Mouse (Mus musculus) stomach, embryonic 14.5 days (tissue): ENCODE measurements around the gene N4bp2l1. TPM values are rescaled to one million over a fixed set of nuclear protein-coding genes. Genes with fewer than 3 reads are reported as not detected.

Experiments used
- ATAC-seq: fragments of 200-750 bp; cut with Nextera tagmentation; 2 replicates; pipeline ENCODE4 v1.8.0; 2017; ENCODE audit warnings: low read depth, moderate TSS enrichment; ENCODE audit not compliant: insufficient number of reproducible peaks, insufficient read depth, low FRiP score
- H3K27ac ChIP-seq: fragments of 300-500 bp; sonication (generic); 2 replicates; pipeline ENCODE4 v1.5.1; 2014; ENCODE audit warnings: mild to moderate bottlenecking, low read length, moderate library complexity, mixed read lengths
- H3K27me3 ChIP-seq: fragments of 300-500 bp; sonication (generic); 2 replicates; pipeline ENCODE4 v1.6.1; 2014; ENCODE audit warnings: low read length, control low read depth, mixed read lengths; ENCODE audit not compliant: control insufficient read depth, insufficient read depth
- H3K36me3 ChIP-seq: fragments of 300-500 bp; sonication (generic); 2 replicates; pipeline ENCODE4 v1.6.1; 2014; ENCODE audit warnings: mild to moderate bottlenecking, control low read depth, low read length, moderate library complexity, mixed read lengths; ENCODE audit not compliant: control insufficient read depth, insufficient read depth
- H3K4me1 ChIP-seq: fragments of 300-500 bp; sonication (generic); 2 replicates; pipeline ENCODE4 v1.6.1; 2014; ENCODE audit warnings: low read length, control low read depth, mixed read lengths; ENCODE audit not compliant: control insufficient read depth, insufficient read depth
- H3K4me2 ChIP-seq: fragments of 300-500 bp; sonication (generic); replicated peaks from 2 replicates; pipeline ENCODE4 v1.6.1; 2014; ENCODE audit warnings: low read depth, low read length, control low read depth
- H3K4me3 ChIP-seq: fragments of 300-500 bp; sonication (generic); 2 replicates; pipeline ENCODE4 v1.5.1; 2014; ENCODE audit warnings: low read depth, low read length, control low read depth
- H3K9ac ChIP-seq: fragments of 300-500 bp; sonication (generic); replicated peaks from 2 replicates; pipeline ENCODE4 v1.6.1; 2014; ENCODE audit warnings: low read depth, mild to moderate bottlenecking, control low read depth, low read length, moderate library complexity, mixed read lengths
- H3K9me3 ChIP-seq: fragments of 300-500 bp; sonication (generic); 2 replicates; pipeline ENCODE4 v1.6.1; 2016; ENCODE audit warnings: low read depth, low read length, control low read depth; ENCODE audit not compliant: control insufficient read depth
- WGBS: fragments of 180-500 bp; shearing (Covaris S2); extraction: QIAGEN DNeasy Blood & Tissue Kit; methylation state at CpG from one replicate; pipeline ENCODE4 v1.1.7; 2014; 5-methylcytosine and 5-hydroxymethylcytosine counted together
- polyA plus RNA-seq: library from polyadenylated mRNA; unstranded; fragments of >200 nt; fragmentation: Nextera tagmentation; extraction: Ambion mirVana; gene quantifications from 2 replicates; pipeline ENCODE4 v1.2.1, GENCODE M21; 2014

Gene N4bp2l1
- polyA plus RNA-seq, 1 experiment from 2014 or later = 8.3 TPM

DNA sequence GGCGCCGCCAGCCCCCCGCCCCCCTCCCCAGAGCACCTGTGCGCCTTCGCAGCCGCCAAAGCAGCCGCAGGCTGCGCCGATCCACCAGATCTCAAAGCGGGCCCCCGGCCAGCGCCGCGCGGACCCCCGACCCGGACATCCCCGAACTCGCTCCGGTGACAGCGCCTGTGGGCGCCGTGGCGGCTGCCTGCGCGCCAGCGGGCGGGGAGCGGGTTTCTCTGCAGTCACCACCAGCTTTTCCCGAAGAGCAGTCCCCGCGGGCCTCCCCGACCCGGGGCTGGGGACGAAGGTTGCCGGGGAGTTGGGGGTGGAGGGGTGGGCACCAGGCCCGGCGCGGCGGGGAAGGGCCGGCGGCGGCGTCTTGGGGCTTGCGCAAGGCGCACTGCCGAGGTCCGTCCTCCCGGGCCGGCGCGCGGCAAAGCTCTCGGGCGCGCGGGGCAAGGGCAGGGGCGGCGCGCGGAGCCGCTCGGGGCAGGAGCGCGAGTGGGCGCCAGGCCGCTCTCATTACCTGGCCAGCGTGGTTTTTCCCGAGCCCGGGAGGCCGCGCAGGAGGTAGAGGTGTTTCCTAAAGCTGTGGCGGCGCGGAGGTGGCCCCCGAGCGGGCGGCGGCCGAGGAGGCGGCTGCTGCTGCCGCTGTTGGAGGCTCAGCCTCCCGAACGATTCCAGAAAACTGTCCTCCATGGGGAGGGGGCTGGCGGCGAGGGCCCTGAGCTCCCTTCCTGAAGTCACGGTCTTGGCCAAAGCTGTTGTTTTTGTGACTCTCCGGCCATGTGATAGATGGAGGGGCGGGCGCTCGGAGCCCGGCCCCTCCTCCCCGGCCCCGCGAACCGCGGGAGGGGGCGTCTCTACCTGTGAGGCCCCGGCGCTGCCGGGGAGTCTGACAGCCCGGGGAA, 3.0 kb downstream of the N4bp2l1 start:
- Histone ChIP-seq H3K4me1 (peaks cover 9% of the 10 kb centered on the region; the same call in 1 of the 2 replicates), H3K9ac (peak overlapping the region; percentile 49), H3K27me3 (no peaks in the 10 kb centered on the region), H3K27ac (no peak overlapping the region), H3K9me3 (no peaks in the 10 kb centered on the region), H3K4me2 (peak overlapping the region; percentile 99), H3K36me3 (no peaks in the 10 kb centered on the region), H3K4me3 (peak overlapping the region; percentile 66)
- peak; percentile 64; the same call in 1 of the 2 replicates for ATAC-seq
- under 1% methylated on average over 95 of the region's 102 CpGs for WGBS

- Histone ChIP-seq H3K4me1 (peaks cover 9% of the 10 kb centered on the region; the same call in 1 of the 2 replicates), H3K27ac (no peak overlapping the region), H3K9ac (peak overlapping the region; percentile 49), H3K4me2 (peak overlapping the region; percentile 99), H3K9me3 (no peaks in the 10 kb centered on the region), H3K36me3 (no peaks in the 10 kb centered on the region), H3K27me3 (no peaks in the 10 kb centered on the region), H3K4me3 (peak overlapping the region; percentile 66)
- ATAC-seq = peak; percentile 40; the same call in 1 of the 2 replicates
- 11% methylated on average over 40 of the region's 40 CpGs for WGBS
Measured at GRCm38 (mm10) chr5:150592904-150593755, 3.9 kb downstream of the N4bp2l1 start.

GRCm38 (mm10) chr5:150592186-150592903, 4.6 kb downstream of the N4bp2l1 start:
- Histone ChIP-seq H3K4me1 (peaks cover 9% of the 10 kb centered on the region; the same call in 1 of the 2 replicates), H3K36me3 (no peaks in the 10 kb centered on the region), H3K4me2 (no peak overlapping the region), H3K9me3 (no peaks in the 10 kb centered on the region), H3K9ac (no peak overlapping the region), H3K4me3 (0 out of 2 replicates have a peak overlapping the region, but pooled peaks have one; percentile 66), H3K27ac (no peak overlapping the region), H3K27me3 (no peaks in the 10 kb centered on the region)
- no peak for ATAC-seq
- WGBS = 72% methylated on average over 13 of the region's 13 CpGs

DNA sequence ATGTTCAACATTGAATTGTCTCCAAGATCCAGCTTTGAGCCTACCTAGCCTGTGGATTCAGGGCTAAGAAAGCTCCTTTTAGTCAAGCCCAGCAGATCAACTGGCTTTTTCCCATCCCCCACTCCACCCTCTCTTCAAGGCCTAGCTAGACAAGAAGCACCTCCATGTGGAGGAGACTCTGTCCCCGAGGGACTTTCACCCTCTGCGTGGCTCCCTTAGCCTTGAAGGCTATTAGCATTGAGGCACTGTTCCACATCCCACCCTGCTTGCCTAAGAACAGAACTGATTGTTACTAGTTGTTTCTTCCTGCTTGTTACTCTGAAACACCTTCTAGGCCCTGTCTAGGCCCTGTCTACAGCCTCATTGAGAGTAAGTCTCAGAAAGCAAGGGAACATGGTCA, 7.0 kb downstream of the N4bp2l1 start:
- 74% methylated on average over 2 of the region's 2 CpGs for WGBS
- H3K27me3 ChIP-seq = no peaks in the 10 kb centered on the region
- no peak for ATAC-seq

GRCm38 (mm10) chr5:150584337-150584729, 12.7 kb downstream of the N4bp2l1 start:
- ATAC-seq = no peak
- Histone ChIP-seq H3K27me3 (no peaks in the 10 kb centered on the region), H3K27ac (no peak overlapping the region), H3K9me3 (no peaks in the 10 kb centered on the region), H3K4me3 (no peak overlapping the region), H3K4me1 (0 out of 2 replicates have a peak, but pooled peaks cover 3% of the 10 kb centered on the region), H3K36me3 (no peaks in the 10 kb centered on the region), H3K9ac (no peak overlapping the region), H3K4me2 (no peak overlapping the region)
- WGBS = 31% methylated on average over 6 of the region's 6 CpGs

More for the DNA sequence above, 7.0 kb downstream of the N4bp2l1 start:
- H3K9me3 ChIP-seq = no peaks in the 10 kb centered on the region
- no peak overlapping the region for H3K4me2 ChIP-seq
- no peaks in the 10 kb centered on the region for H3K36me3 ChIP-seq
- H3K4me1 ChIP-seq = peaks cover 9% of the 10 kb centered on the region; the same call in 1 of the 2 replicates
- no peak overlapping the region for H3K27ac ChIP-seq
- no peak overlapping the region for H3K4me3 ChIP-seq
- no peak overlapping the region for H3K9ac ChIP-seq

DNA sequence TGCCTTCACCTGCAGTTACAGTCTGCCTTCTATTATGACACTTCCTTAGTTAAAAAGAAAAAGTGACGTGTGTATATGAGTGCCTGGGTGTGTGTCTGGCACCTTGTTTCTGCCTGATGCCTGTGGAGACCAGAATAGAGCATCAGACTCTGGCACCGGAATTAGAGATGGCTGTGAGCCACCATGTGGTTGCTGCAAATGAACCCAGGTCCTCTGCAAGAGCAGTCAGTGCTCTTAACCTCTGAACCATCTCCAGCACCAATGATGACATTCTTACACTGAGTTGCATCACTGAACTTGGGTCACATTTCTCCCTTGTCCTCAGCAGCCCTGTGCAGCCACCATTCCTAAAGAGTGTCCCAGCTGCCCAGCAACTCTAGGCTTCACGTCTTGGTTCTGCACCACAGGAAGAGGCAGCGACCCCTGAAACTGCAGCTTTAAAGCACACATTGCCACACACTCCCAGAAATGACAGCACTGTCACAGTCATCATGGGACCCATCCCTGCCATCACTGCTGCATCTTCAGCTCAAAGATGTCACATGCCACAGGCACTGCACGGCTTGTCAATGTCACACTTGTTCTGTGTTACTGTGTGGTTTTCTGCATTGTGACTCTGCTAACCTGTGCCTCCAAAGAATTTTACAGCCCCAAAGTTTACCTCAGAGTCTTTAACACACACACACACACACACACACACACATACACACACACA, 13.2 kb downstream of the N4bp2l1 start:
- H3K4me1 ChIP-seq = 0 out of 2 replicates have a peak, but pooled peaks cover 3% of the 10 kb centered on the region
- H3K27ac ChIP-seq = no peak overlapping the region
- no peak for ATAC-seq
- H3K27me3 ChIP-seq = no peaks in the 10 kb centered on the region
- H3K4me3 ChIP-seq = no peak overlapping the region
- no peaks in the 10 kb centered on the region for H3K36me3 ChIP-seq
- H3K9ac ChIP-seq = no peak overlapping the region
- no peaks in the 10 kb centered on the region for H3K9me3 ChIP-seq
- no peak overlapping the region for H3K4me2 ChIP-seq
- 69% methylated on average over 5 of the region's 5 CpGs for WGBS

- 83% methylated on average over 5 of the region's 5 CpGs for WGBS
- Histone ChIP-seq H3K36me3 (no peaks in the 10 kb centered on the region), H3K4me1 (0 out of 2 replicates have a peak, but pooled peaks cover 3% of the 10 kb centered on the region), H3K27ac (no peak overlapping the region), H3K27me3 (no peaks in the 10 kb centered on the region), H3K4me3 (no peak overlapping the region), H3K4me2 (no peak overlapping the region), H3K9me3 (no peaks in the 10 kb centered on the region), H3K9ac (no peak overlapping the region)
- ATAC-seq = no peak
Measured at GRCm38 (mm10) chr5:150583181-150583580, 13.8 kb downstream of the N4bp2l1 start.
